Mouse (Mus musculus): ENCODE results near the gene Jmjd8. TPM values are rescaled to one million over a fixed set of nuclear protein-coding genes. Genes with fewer than 3 reads are reported as not detected.

Jmjd8 gene
- polyA plus RNA-seq, 1 experiment from 2014 or later: 55.4 TPM

- Histone ChIP-seq H3K4me3 (ENCODE audit: low read length) (no peak overlapping the region), H3K36me3 (ENCODE audit: control insufficient read depth, insufficient read depth, low read length) (no peaks in the 10 kb centered on the region), H3K4me2 (ENCODE audit: low read length) (no peak overlapping the region), H3K27me3 (replicated peaks; ENCODE audit: control insufficient read depth, insufficient read depth, low read length) (no peaks in the 10 kb centered on the region), H3K9me3 (ENCODE audit: control insufficient read depth, low read length) (no peaks in the 10 kb centered on the region), H3K27ac (ENCODE audit: low read depth, low read length) (no peak overlapping the region), H3K4me1 (ENCODE audit: control insufficient read depth, insufficient read depth, low read depth, low read length) (peaks cover 31% of the 10 kb centered on the region), H3K9ac (ENCODE audit: low read depth, low read length) (no peak overlapping the region)
- ATAC-seq: no peak
- WGBS: 91% methylated on average over 6 of the region's 6 CpGs
These were observed 35.0 kb downstream of the Jmjd8 start for GRCm38 (mm10) chr17:25863681-25864080.

GRCm38 (mm10) chr17:25864311-25864710, 35.6 kb downstream of the Jmjd8 start:
- peaks cover 35% of the 10 kb centered on the region for H3K4me1 ChIP-seq (ENCODE audit: control insufficient read depth, insufficient read depth, low read depth, low read length)
- WGBS: 89% methylated on average over 14 of the region's 14 CpGs
- no peaks in the 10 kb centered on the region for H3K36me3 ChIP-seq (ENCODE audit: control insufficient read depth, insufficient read depth, low read length)
- H3K9me3 ChIP-seq (ENCODE audit: control insufficient read depth, low read length): no peaks in the 10 kb centered on the region
- H3K27me3 ChIP-seq (replicated peaks; ENCODE audit: control insufficient read depth, insufficient read depth, low read length): no peaks in the 10 kb centered on the region
- H3K9ac ChIP-seq (ENCODE audit: low read depth, low read length): no peak overlapping the region
- no peak for ATAC-seq
- H3K4me3 ChIP-seq (ENCODE audit: low read length): no peak overlapping the region
- H3K4me2 ChIP-seq (ENCODE audit: low read length): no peak overlapping the region
- no peak overlapping the region for H3K27ac ChIP-seq (ENCODE audit: low read depth, low read length)

- no peak overlapping the region for H3K27ac ChIP-seq (ENCODE audit: low read depth, low read length)
- no peaks in the 10 kb centered on the region for H3K36me3 ChIP-seq (ENCODE audit: control insufficient read depth, insufficient read depth, low read length)
- peaks cover 32% of the 10 kb centered on the region for H3K4me1 ChIP-seq (ENCODE audit: control insufficient read depth, insufficient read depth, low read depth, low read length)
- H3K9me3 ChIP-seq (ENCODE audit: control insufficient read depth, low read length): no peaks in the 10 kb centered on the region
- no peak overlapping the region for H3K4me2 ChIP-seq (ENCODE audit: low read length)
- no peaks in the 10 kb centered on the region for H3K27me3 ChIP-seq (replicated peaks; ENCODE audit: control insufficient read depth, insufficient read depth, low read length)
- 88% methylated on average over 11 of the region's 11 CpGs for WGBS
- H3K4me3 ChIP-seq (ENCODE audit: low read length): no peak overlapping the region
- H3K9ac ChIP-seq (ENCODE audit: low read depth, low read length): no peak overlapping the region
- ATAC-seq: no peak
These were observed 36.6 kb downstream of the Jmjd8 start for GRCm38 (mm10) chr17:25865288-25865687.

GRCm38 (mm10) chr17:25866172-25866571, 37.5 kb downstream of the Jmjd8 start:
- peak overlapping the region; percentile 17; the same call in 1 of the 2 replicates for H3K9ac ChIP-seq (ENCODE audit: low read depth, low read length)
- no peak overlapping the region for H3K27ac ChIP-seq (ENCODE audit: low read depth, low read length)
- H3K9me3 ChIP-seq (ENCODE audit: control insufficient read depth, low read length): no peaks in the 10 kb centered on the region
- no peaks in the 10 kb centered on the region for H3K27me3 ChIP-seq (replicated peaks; ENCODE audit: control insufficient read depth, insufficient read depth, low read length)
- no peak overlapping the region for H3K4me2 ChIP-seq (ENCODE audit: low read length)
- WGBS: 96% methylated on average over 3 of the region's 3 CpGs
- no peaks in the 10 kb centered on the region for H3K36me3 ChIP-seq (ENCODE audit: control insufficient read depth, insufficient read depth, low read length)
- ATAC-seq: no peak
- H3K4me1 ChIP-seq (ENCODE audit: control insufficient read depth, insufficient read depth, low read depth, low read length): peaks cover 24% of the 10 kb centered on the region
- no peak overlapping the region for H3K4me3 ChIP-seq (ENCODE audit: low read length)

- Histone ChIP-seq H3K4me2 (ENCODE audit: low read length) (peak overlapping the region; percentile 96), H3K27me3 (replicated peaks; ENCODE audit: control insufficient read depth, insufficient read depth, low read length) (no peaks in the 10 kb centered on the region), H3K4me3 (ENCODE audit: low read length) (peak overlapping the region; percentile 97), H3K9ac (ENCODE audit: low read depth, low read length) (peak overlapping the region; percentile 87), H3K27ac (ENCODE audit: low read depth, low read length) (no peak overlapping the region), H3K9me3 (ENCODE audit: control insufficient read depth, low read length) (no peaks in the 10 kb centered on the region), H3K36me3 (ENCODE audit: control insufficient read depth, insufficient read depth, low read length) (no peaks in the 10 kb centered on the region), H3K4me1 (ENCODE audit: control insufficient read depth, insufficient read depth, low read depth, low read length) (peaks cover 18% of the 10 kb centered on the region)
- 20% methylated on average over 7 of the region's 7 CpGs for WGBS
- no peak for ATAC-seq
These were observed 38.8 kb downstream of the Jmjd8 start for GRCm38 (mm10) chr17:25867509-25867835.

DNA sequence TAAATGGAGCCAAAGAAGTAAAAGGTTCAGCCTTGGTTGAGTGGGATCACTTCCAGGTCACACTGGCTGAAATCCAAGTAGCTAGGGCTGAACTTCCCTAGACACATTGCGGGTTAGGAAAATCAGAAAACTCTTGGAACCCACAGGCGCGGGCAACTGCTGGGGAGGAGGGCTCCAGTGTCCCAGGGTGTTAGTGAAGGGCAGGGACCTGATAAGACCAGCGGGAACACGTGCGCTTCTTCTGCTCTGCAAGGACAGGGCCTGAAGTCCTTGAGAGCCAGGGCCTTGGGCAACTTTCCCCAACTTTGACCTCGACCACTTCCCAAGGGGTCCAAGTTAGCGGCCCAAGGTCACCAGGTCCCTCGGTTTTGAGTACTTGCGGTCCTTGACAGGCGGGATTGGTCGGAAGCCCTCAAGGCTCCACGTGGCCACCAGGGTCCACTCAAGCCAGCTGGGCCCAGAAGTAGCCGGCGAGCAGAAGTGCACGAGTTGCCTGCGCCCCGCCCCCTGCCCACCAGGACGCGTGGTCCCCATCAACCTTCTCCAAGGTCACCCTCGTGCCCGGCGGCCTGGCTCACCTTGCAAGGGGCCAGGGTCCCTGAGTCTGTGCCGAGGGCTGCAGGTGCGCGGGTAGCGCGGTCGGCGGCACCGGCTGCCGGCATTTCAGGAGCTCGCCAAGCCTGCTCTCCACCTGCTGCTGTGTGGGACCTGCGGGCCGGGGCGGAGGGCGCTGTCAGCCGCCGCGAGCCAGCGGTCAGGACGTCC, 39.4 kb downstream of the Jmjd8 start:
- Histone ChIP-seq H3K9me3 (ENCODE audit: control insufficient read depth, low read length) (no peaks in the 10 kb centered on the region), H3K4me1 (ENCODE audit: control insufficient read depth, insufficient read depth, low read depth, low read length) (peaks cover 18% of the 10 kb centered on the region), H3K36me3 (ENCODE audit: control insufficient read depth, insufficient read depth, low read length) (no peaks in the 10 kb centered on the region), H3K27ac (ENCODE audit: low read depth, low read length) (peak overlapping the region; percentile 77), H3K4me2 (ENCODE audit: low read length) (peak overlapping the region; percentile 96), H3K27me3 (replicated peaks; ENCODE audit: control insufficient read depth, insufficient read depth, low read length) (no peaks in the 10 kb centered on the region), H3K9ac (ENCODE audit: low read depth, low read length) (peak overlapping the region; percentile 87), H3K4me3 (ENCODE audit: low read length) (peak overlapping the region; percentile 97)
- no peak; the same call in 1 of the 2 replicates for ATAC-seq
- 2% methylated on average over 41 of the region's 42 CpGs for WGBS

GRCm38 (mm10) chr17:25868601-25869191, 40.0 kb downstream of the Jmjd8 start, which contains the start of gene Mcrip2:
Gene Mcrip2 (minus strand): TSS chr17:25868764.
- no peaks in the 10 kb centered on the region for H3K36me3 ChIP-seq (ENCODE audit: control insufficient read depth, insufficient read depth, low read length)
- peak within 1 kb of the TSS; percentile 87 for H3K9ac ChIP-seq (ENCODE audit: low read depth, low read length)
- peak; percentile 91 for ATAC-seq
- H3K4me1 ChIP-seq (ENCODE audit: control insufficient read depth, insufficient read depth, low read depth, low read length): peaks cover 18% of the 10 kb centered on the region
- peak within 1 kb of the TSS; percentile 96 for H3K4me2 ChIP-seq (ENCODE audit: low read length)
- H3K4me3 ChIP-seq (ENCODE audit: low read length): peak within 1 kb of the TSS; percentile 97
- no peaks in the 10 kb centered on the region for H3K9me3 ChIP-seq (ENCODE audit: control insufficient read depth, low read length)
- no peaks in the 10 kb centered on the region for H3K27me3 ChIP-seq (replicated peaks; ENCODE audit: control insufficient read depth, insufficient read depth, low read length)
- under 1% methylated on average over 23 of the region's 24 CpGs for WGBS
- peak within 1 kb of the TSS; percentile 77 for H3K27ac ChIP-seq (ENCODE audit: low read depth, low read length)

GRCm38 (mm10) chr17:25869498-25869897, 40.8 kb downstream of the Jmjd8 start:
- Histone ChIP-seq H3K4me3 (ENCODE audit: low read length) (no peak overlapping the region), H3K9ac (ENCODE audit: low read depth, low read length) (no peak overlapping the region), H3K4me1 (ENCODE audit: control insufficient read depth, insufficient read depth, low read depth, low read length) (peaks cover 25% of the 10 kb centered on the region), H3K9me3 (ENCODE audit: control insufficient read depth, low read length) (no peaks in the 10 kb centered on the region), H3K36me3 (ENCODE audit: control insufficient read depth, insufficient read depth, low read length) (no peaks in the 10 kb centered on the region), H3K27ac (ENCODE audit: low read depth, low read length) (no peak overlapping the region), H3K4me2 (ENCODE audit: low read length) (no peak overlapping the region), H3K27me3 (replicated peaks; ENCODE audit: control insufficient read depth, insufficient read depth, low read length) (no peaks in the 10 kb centered on the region)
- no peak for ATAC-seq
- 85% methylated on average over 8 of the region's 8 CpGs for WGBS

DNA sequence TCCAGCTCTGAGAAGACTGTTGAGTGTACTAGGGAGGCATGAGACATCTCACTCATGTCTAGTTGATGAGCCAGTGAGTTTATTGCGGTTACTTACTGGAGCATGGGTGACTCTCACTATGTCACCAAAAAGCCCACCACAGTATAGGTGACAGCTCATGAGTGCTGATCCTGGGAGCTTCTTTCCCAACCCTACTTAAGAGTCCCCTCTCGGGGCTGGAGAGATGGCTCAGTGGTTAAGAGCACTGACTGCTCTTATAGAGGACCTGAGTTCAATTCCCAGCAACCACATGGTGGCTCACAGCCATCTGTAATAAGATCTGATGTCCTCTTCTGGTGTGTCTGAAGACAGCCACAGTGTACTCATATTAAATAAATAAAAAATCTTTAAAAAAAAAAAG, 41.3 kb downstream of the Jmjd8 start:
- H3K36me3 ChIP-seq (ENCODE audit: control insufficient read depth, insufficient read depth, low read length): no peaks in the 10 kb centered on the region
- H3K4me1 ChIP-seq (ENCODE audit: control insufficient read depth, insufficient read depth, low read depth, low read length): peaks cover 25% of the 10 kb centered on the region
- ATAC-seq: no peak
- H3K4me3 ChIP-seq (ENCODE audit: low read length): no peak overlapping the region
- H3K27ac ChIP-seq (ENCODE audit: low read depth, low read length): no peak overlapping the region
- no peak overlapping the region for H3K9ac ChIP-seq (ENCODE audit: low read depth, low read length)
- H3K27me3 ChIP-seq (replicated peaks; ENCODE audit: control insufficient read depth, insufficient read depth, low read length): no peaks in the 10 kb centered on the region
- 82% methylated on average over 2 of the region's 2 CpGs for WGBS
- no peaks in the 10 kb centered on the region for H3K9me3 ChIP-seq (ENCODE audit: control insufficient read depth, low read length)
- no peak overlapping the region for H3K4me2 ChIP-seq (ENCODE audit: low read length)
